Mouse (Mus musculus): ENCODE measurements around the gene Olfr1380.

- TF ChIP-seq POLR2A (IDR thresholded peaks at IDR 0.05; ENCODE audit: control insufficient read depth in 1 of 2, insufficient read depth in 1 of 2, low read depth in 1 of 2, low read length in 2 of 2, poor library complexity in 1 of 2) = no peak
- no peak for TF ChIP-seq POLR2AphosphoS5 (IDR thresholded peaks at IDR 0.05; ENCODE audit: borderline replicate concordance, low read depth, low read length)
- no peak for TF ChIP-seq CTCF (IDR thresholded peaks at IDR 0.05 in 2 of 3, conservative IDR thresholded peaks at IDR 0.05 in 1 of 3; ENCODE audit: control insufficient read depth in 1 of 3, insufficient read depth in 1 of 3, low read depth in 2 of 3, low read length in 3 of 3, poor library complexity in 1 of 3, severe bottlenecking in 1 of 3)
- TF ChIP-seq SIN3A (IDR thresholded peaks at IDR 0.05; ENCODE audit: low read length) = no peak
- TF ChIP-seq USF2 (IDR thresholded peaks at IDR 0.05; ENCODE audit: borderline replicate concordance in 1 of 2, insufficient read depth in 1 of 2, low read depth in 1 of 2, low read length in 2 of 2) = no peak
- TF ChIP-seq MAX (IDR thresholded peaks at IDR 0.05; ENCODE audit: low read length) = no peak
- TF ChIP-seq MXI1 (IDR thresholded peaks at IDR 0.05; ENCODE audit: low read depth, low read length) = no peak
- no peak for TF ChIP-seq EP300 (IDR thresholded peaks at IDR 0.05; ENCODE audit: low read depth in 1 of 2, low read length in 2 of 2)
- TF ChIP-seq ZNF384 (IDR thresholded peaks at IDR 0.05; ENCODE audit: low read depth, low read length) = no peak
- no peak for TF ChIP-seq TAL1 (IDR thresholded peaks at IDR 0.05; ENCODE audit: low read length)
- TF ChIP-seq POLR2AphosphoS2 (IDR thresholded peaks at IDR 0.05; ENCODE audit: low read length) = no peak
- no peak for TF ChIP-seq GATA1 (IDR thresholded peaks at IDR 0.05; ENCODE audit: low read depth, low read length)
Observed at GRCm38 (mm10) chr11:49613349-49613748, 56.7 kb downstream of the Olfr1380 start.

Measured in MEL (cell line).